Mouse (Mus musculus): Measurements from ENCODE around the gene Dync2li1.

The Dync2li1 gene

DNA sequence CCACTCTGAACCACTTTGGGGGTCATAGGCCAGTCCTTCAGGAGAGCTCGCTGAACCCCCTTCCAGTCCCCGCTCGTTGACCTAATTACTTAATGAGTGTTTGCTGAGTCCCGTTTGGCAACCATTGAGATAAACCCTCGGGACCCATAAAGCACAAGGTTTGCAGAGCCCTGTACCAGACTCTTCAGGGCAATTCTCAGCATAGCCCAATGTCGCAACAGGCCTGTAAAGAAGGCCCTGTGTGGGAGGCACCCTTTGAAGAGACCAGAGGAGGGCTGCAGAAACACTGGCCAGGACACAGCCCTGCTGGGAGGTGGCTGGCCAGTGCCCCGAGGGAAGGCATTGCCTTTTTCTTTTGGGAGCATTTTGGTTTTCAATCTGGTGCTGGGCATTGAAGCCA, 14.3 kb upstream of the Dync2li1 start:
- no peak for DNase-seq

DNA sequence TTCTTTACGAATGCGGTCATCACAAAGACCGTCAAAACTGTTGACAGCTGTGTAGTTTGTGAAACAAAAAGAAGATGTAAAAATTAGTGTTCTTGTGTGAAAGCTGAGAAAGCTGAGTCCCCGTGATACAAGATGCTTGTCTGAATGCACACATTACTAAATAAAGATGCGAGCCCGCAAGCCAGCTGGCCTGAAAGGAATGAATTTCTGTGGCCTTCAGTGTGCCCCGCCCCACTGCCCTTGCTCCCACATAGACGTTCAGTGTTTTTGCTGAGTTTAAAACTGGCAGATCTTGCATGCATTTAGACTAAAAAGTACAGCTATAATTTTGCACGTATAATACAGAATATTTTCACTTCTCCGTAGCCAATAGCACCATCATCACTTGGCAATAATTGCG, 10.5 kb upstream of the Dync2li1 start:
- DNase-seq: no peak

DNA sequence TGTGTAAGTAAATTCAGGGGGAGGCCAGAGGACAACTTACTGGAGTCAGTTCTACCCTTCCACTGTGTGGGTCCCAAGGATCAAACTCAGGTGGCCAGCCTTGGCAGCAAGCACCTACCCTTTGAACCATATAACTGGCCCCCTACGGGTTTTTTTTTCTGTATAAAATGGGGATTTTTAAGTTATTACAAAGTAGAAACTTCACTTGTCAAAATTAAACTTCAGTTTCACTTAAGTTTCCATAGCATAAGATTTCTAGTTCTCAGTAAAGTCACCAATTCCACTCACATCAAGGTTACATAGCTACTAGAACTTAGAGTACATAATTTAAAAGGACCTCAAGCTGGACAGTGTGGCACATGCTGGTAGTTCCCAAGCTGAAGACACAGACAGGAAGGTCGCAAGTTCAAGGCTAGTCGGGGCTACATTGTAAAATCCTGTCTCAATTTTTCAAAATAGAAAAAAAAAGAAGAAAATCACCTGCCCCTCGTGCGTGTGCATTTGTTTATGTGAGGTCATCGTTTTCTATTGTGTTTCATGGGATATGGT, 9.7 kb upstream of the Dync2li1 start:
- DNase-seq: no peak

DNA sequence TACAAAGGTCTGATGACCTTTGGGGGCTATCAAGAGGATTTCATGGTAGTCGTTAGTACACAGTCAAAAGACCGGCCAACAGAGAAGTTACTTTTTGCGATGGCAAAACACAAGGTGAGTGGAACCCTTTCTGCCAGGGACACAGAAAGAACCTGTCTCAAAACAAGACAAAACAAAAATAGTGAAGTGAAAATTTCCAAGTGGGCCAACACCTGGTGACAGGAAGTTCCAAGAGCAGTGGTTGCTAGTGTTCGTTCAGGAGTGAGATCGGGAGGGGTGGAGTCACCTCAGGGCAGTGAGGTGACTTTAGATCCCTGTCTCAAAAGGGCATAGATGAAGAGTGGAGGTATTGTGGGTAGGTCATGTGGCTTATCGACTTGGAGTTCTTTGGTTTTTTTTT, 8.3 kb upstream of the Dync2li1 start:
- no peak for DNase-seq

DNA sequence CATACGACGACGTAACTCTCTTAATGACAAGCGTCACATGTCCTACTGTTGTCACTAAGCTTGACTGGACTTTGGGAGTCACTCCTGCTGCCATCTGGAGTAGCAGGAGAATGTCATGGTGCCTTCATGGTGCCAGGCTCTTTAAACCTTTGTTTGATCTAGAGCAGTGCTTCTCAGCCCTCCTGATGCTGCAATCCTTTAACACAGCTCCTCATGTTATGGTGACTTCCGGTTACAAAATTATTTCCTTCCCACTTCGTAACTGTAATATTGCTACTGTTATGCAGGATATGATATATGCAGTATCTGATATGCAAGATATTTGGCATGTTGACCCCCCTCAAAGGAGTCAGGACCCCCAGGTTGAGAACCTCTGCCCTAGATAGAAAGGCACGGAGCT, 7.2 kb upstream of the Dync2li1 start:
- no peak for DNase-seq

DNA sequence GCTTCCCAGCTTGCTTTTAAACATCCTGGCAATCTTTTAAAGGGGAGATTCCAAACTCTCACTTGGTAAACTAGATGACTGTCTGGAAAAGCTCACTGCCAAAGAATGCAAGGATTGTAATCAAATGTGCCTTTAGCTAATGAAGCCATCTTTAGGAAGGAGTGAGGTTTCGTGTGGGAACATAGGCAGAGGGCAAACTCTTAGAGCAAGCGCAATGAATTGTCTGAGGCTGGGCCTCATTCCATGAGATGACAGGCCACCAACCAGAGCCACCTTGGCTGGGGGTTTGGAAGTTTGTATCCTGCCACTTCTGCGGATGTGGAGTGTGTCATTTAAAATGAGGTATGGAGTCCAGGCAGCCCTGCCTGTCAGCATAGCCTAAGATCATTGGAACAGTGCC, 6.2 kb upstream of the Dync2li1 start:
- no peak for DNase-seq

DNA sequence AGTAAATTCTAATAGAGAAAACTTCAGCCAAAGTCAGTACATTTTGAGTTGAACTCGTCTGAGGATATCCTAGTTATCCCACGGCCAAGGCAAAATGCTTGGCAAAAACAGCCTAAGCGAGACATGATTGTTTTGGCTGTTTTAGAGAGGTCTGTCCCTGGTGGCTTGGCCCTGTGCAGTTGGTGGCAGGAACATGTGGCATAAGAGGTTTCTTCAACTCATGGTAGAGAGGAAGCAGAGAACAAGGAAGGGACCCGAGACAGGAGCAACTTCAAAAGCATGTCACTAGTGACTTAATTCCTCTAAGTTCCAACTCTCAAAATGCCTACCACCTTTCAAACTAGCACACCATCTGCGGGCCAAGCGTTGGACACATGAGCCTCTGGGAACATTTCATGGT, 5.7 kb upstream of the Dync2li1 start:
- no peak for DNase-seq

DNA sequence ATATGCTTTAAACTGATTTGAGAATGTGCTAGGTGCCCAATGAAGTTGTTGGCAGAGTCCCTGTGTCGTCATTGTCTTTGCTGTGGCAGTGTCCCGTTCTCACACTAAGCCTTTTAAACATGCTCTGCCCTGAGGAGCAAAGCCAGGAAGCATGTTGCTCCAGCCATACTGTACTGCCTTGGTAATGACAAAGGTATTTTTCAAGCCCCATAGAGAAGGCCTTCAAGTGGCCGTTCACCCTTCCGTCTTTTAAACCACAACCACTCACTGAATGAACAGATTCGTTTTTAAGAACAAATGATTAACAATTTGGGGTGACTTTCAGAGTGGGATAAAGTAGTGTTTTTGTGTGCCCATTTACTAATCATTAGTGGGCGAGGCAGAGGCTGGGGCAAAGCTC, 5.1 kb upstream of the Dync2li1 start:
- no peak for DNase-seq

DNA sequence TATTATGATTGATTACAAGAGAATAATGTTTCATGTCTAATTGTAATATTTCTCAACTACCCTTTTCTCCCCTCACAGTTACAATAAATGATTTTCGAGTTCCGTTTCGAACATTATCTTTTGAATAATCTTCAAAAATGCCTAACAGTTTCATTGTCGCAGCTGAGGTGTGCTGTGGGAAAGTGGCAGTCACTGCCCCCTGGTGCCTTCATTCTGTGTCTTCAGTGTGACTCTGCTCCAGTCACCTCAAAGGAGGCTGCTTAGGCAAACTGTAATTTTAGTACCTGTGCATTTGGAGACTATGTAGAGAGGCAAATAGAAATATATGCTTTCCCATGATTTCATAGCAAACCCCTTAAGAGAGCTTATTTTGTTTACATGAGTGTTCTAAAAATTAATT, 4.3 kb upstream of the Dync2li1 start:
- no peak for DNase-seq

DNA sequence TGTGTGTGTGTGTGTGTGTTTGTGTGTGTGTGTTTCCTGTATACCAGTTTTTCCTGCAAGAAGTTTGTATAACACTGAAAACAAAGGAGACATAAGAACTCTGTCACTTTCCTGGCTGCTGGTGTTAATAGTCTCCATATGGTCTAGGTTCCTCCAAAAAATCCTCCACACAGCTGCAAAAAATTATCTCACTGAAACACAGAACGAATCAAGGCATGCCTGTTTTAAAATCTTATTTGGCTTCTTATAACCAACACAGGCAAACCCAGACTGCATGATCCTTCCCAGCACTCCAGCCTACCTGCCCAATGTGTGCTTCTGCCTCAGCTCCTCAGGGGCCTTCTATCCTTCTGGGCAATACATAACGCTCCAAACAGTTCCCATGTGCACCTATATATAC, 3.4 kb upstream of the Dync2li1 start:
- no peak for DNase-seq

DNA sequence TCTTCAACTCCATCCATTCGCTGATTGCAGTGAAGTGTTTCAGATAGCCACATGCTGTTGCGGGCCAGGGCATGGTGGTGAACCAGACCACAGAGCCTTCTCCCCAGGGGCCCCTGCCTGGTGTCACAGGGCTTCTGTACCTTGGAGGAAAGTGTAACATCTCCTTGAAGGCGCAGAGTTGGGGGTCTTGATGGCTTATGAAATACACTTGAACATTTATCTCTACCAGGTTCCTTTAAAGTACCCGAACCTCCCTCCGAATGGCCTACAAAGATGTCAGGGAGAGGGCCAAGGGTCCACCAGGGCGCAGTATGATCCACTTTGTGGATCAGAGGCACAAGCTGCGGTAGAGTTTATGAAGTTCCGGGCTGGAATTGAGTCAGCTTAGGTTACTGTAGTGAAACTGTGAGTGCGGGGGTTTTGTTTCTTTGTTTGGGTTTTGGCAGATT, 585 bp downstream of the Dync2li1 start:
- DNase-seq: peak; percentile 50 to 56

DNA sequence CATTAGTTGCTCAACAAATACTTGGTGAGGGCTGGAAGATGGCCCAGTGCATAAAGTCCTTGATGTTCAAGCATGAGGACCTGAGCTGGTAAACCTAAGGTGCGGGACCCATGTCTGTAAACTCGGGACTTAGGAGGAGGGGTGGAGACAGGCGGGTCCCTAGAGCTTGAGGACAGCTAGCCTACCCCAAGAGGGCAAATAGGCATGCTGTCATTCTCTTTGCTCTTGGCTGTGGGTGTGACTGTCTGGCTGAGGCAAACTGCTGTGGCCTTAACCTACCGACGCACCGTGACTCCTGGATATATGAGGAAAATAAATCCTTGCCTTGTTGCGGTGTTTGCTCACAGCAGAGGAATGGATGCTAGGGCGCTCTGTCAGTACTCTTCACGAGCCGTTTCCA, 1.4 kb downstream of the Dync2li1 start:
- DNase-seq: no peak

DNA sequence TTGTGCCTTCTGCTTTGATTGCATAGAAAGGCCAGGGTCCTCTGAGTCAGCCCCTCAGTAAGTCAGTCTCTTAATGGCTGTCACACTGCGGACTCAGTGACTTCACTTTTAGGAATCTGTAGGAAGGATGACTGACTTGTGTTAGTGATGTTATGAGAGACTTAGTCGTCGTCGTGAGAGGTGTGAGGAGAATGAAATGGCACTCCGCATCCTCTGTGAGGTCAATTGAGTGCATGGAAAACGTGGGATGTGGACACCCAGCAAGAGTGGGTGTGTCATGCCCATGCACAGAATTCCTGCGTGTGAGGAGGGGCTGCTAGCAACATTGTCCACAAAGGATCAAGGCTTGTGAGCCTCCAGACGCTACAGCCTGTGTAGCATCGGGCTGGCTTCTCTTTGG, 2.3 kb downstream of the Dync2li1 start:
- DNase-seq: no peak

DNA sequence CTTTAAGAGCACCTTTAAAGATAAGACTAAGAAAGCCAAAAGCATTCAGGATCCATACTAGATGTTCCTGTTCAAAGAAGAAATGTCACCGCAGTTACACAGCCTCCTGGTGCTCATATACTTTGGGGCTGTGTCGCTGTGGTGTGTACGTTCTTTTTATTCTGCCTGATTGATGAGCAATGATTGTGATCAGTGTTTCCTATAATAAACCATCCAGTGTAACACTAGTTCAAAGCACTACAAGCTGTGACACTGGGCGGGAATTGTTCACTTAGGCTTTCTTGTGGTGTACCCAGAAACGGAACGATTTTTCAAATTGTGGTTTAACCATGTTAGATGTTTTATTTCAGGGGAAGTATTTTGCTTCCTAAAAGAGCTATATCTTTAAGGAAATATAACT, 5.5 kb downstream of the Dync2li1 start:
- DNase-seq: no peak

DNA sequence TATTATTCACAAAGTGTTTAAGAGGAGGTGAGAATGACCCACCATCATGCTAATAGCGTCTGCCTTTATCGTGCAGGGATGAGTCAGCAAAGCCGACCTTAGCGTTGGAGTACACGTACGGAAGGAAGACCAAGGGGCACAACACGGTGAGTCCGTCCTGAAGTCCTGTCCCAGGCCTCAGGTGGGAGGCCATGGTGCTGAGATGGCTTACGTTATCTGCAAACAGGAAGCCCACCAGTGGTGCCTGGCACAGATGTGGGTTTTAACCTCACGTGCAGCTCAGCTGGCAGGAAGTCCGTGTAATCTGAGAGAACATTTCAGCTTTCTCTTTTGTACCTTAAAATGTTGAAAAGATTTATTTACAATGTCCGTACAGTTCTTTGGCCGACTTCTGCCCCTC, 7.1 kb downstream of the Dync2li1 start:
- no peak for DNase-seq

DNA sequence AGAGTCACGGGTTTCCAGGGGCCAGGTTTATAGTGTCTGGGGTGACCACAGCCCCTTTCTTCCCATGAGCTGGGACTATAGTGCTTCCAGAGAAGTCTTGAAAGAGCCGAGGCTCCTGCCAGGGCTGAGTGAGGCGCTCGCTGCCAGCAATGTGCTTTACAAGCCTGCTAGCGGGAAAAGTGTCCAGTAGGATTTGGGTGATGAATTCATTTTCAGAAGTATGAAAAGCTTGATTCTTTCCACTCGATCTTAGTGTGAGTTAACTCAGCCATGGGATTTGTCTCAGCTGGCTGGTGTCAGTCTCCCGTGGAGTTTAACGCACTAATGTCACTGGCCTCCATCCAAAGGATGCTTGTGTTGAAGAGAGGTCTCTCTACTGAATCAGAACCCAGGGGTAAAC, 10.0 kb downstream of the Dync2li1 start:
- DNase-seq: peak; percentile 40 to 44

DNA sequence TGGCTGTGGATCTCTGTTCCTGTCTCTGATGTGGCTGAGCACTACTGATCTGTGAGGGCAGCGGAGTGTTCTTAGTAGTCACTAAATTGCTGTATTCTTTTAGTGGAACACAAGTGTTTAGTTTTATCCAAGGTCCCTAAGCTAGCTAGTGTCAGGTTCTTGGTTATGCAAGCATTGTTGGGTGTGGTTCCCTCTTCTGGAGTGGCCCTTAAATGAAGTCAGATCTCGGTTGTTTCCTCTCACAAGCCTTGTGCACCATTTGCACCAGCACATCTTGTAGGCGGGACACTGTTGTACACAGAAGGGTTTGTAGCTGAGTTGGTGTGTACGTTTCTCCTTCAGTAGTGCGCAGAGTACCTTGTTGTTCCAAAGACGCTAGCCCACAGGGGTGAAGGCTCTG, 11.7 kb downstream of the Dync2li1 start:
- no peak for DNase-seq

DNA sequence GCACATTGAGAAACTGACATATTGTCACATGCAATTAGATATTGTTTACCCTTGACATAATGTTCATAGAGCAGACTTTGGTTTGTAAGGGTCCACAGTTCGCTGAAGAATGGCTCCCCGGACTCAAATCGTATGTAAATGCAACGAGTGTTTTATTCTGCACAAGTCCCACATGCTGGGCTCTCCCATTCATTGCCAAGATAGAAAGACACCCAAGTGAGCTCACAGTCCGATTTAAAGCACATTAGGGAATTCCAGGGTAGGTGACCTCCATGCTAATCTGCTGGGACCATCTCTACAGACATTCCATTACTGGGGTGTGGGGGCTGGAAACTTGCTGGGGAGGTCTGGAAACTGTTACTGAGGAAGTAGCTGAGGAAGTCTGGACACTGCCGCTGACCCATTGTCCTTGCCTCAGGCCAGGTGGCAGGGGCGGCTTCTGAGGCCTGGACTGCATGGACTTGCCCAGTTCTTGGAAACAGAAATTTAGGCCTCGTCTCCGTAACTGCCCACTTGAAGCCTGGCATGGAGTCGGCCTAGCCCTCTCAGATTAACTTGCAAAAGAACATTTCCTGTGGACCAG, 13.6 kb downstream of the Dync2li1 start:
- no peak for DNase-seq

DNA sequence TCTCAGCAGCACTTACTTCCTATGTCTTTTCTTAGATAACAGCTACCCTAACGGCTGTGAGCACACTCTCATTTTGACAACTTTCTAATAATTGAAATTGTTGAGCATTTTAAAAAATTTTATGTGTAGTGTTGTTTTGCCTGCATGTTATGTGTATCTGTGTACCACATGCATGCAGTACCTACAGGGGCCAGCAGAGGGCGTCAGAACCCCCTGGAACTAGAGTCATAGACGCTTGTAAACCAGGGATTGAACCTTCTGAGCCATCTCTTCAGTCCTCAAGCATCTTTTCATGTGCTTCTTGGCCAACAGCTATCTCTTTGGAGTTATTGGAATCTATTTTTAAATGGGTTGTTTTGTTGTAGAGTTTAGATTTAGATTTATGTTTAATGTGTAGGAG, 15.6 kb downstream of the Dync2li1 start:
- peak; percentile 62 to 74 for DNase-seq

DNA sequence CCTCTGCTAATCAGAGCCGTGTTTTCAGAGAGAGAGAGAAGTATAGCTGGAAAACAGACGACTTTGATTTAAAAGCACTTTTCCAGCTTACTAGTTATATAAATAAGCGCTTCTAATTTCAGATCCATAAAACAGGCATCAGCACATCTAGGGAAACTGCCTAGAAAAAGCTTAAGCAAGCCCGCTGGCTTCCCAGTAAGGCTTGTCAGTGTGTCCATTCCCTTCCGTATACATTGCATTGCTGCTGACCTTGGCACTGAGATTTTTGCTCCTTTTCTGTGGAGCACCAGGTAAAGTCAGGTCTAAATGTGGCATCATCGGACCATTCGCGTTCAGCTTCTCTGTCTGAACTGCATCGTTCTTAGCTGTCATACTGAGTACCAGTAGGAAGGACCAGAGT, 16.0 kb downstream of the Dync2li1 start:
- no peak for DNase-seq

DNA sequence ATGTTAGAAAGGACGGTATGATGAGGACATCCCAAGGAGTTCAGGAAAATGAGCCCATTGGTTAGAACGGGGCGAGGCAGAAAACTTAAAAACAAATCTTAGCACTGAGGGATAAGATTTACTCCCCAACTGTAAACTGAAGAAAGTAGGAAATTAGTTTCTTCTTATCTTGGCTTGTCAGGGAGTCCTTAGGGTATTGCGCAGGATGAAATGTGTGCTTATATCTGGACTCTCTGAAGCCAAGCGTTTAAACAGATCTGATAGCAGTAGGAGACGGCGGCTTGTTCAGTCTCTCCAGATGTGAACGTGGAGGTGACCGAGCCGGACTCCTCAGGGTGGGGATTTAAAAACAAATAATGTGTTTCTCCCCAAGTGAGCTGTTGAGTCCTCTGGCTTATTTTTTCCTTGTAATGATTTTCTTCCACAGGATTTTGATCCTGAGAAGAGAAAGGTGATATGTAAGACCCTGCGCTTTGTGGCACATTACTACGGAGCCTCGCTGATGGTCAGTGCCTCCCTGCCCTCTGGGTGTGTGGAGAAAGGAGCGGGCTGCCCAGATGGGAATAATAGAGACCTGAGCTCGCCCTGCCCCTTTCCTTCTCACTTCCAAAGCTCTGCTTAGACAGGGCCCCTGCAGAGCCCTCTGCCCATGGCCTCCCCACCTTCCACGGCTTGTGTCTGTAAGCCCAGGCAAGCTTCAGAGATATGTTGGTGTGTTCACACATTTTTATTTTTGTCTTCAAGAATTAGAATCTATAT, 18.2 kb downstream of the Dync2li1 start:
- DNase-seq: peak in 1 of 2 experiments; percentile 22

DNA sequence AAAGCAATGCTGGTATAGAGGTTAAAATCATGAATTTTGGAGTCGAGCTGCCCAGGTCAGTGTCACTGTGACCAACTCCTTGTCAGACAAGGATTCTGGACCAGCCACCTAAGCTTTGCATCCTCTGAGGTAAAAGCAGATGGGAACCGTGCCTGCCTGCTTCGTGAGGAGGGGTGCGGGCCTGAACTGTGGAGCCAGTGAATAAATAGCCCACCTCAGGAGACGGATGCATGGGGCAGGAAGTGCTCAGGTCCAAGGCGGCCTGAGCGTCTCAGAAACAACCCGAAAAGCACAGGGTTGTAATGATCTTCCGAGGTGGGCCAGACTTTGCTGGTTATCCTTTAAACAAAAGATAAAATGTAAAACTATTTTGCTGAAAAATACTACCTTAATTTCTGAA, 18.8 kb downstream of the Dync2li1 start:
- DNase-seq: no peak

DNA sequence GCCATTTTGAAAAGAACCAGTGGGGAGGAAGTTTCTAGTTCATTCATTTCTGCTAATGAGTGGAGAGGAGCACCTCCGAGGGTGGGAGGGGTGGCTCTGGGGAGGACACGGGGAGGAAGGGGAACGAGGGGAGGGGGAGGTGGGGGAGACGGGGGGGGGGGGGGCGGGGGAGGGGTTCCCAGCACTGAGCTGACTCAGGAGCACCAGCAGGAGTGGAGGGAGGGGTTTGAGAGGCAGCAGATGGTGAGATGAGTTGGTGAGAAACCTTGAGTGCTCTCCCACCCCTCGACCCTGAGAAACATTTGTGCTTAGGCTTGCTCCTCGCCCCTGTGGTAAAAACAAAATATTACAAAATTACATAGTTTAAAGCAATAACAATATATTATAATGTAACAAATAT, 19.6 kb downstream of the Dync2li1 start:
- DNase-seq: peak in 1 of 2 experiments; percentile 39

DNA sequence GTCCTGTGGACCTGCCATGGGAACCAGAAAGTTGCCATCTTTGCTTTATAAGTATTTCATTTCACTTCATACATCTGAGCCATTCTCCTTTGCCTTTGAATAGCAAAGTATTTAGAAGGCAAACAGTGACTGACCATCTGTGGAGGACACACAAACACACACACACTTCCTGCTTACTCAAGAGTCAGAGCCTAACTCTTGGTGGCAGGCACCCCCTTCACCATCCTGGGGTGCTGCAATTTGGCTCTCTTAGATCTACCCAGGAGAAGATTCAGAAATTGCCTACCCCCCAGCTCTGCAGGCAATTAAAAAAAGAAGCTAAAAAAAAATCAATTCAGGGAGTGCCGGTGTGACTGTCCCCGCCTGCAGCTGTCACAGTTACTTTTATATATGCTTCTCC, 20.2 kb downstream of the Dync2li1 start:
- no peak for DNase-seq

DNA sequence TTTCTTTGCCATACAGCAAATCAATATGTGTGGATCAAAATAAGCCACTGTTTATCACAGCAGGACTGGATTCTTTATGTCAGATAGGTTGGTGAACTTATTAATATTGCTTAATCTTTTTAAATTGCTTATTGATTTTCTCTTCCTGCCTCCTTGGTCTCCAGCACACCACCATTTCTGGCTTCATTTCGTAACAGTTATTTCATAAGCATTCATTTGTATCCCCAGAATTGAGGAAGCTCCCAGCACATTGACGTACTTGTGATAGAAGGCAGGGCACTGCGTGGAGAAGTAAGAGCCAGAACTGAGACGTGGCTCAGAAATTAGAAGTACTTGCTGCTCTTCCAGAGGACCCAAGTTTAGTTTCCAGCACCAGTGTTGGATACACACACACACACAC, 21.3 kb downstream of the Dync2li1 start:
- DNase-seq: no peak
